Mouse (Mus musculus) forebrain, embryonic 10.5 days (tissue): ENCODE measurements at regions not wholly inside any gene's neighbourhood (a gene's known extent, or its start where the extent isn't known, plus 50 kb on each side); places are given as distances from the start of the nearest gene placed in this dataset.

Experiments
- DNase-seq: peaks from one replicate; pipeline ENCODE4 v3.0.0-alpha.2; 2017; ENCODE audit warnings: low spot score; ENCODE audit errors: extremely low spot score
- H3K27ac ChIP-seq: fragments of 300-500 bp; sonication (generic); 2 replicates; pipeline ENCODE4 v1.5.1; 2016; ENCODE audit warnings: mild to moderate bottlenecking
- H3K27me3 ChIP-seq: fragments of 300-500 bp; sonication (generic); 2 replicates; pipeline ENCODE4 v1.6.1; 2016; ENCODE audit warnings: mild to moderate bottlenecking; ENCODE audit not compliant: poor library complexity, severe bottlenecking
- H3K36me3 ChIP-seq: fragments of 300-500 bp; sonication (generic); replicated peaks from 2 replicates; pipeline ENCODE4 v1.6.1; 2016; ENCODE audit warnings: mild to moderate bottlenecking, moderate library complexity
- H3K4me1 ChIP-seq: fragments of 300-500 bp; sonication (generic); 2 replicates; pipeline ENCODE4 v1.6.1; 2016
- H3K4me3 ChIP-seq: fragments of 300-500 bp; sonication (generic); 2 replicates; pipeline ENCODE4 v1.5.1; 2016; ENCODE audit warnings: mild to moderate bottlenecking, moderate library complexity
- H3K9me3 ChIP-seq: fragments of 300-500 bp; sonication (generic); 2 replicates; pipeline ENCODE4 v1.6.1; 2016; ENCODE audit warnings: mild to moderate bottlenecking, moderate library complexity
- WGBS: fragments of 180-500 bp; shearing (Covaris S2); methylation state at CpG from one replicate; pipeline ENCODE4 v1.1.7; 2016; 5-methylcytosine and 5-hydroxymethylcytosine counted together

GRCm38 (mm10) chr1:193579671-193580070, 209.6 kb upstream of the Camk1g start:
- H3K4me3 ChIP-seq = no peak overlapping the region
- WGBS = 47% methylated on average over 3 of the region's 3 CpGs
- H3K9me3 ChIP-seq = no peaks in the 10 kb centered on the region
- H3K4me1 ChIP-seq = peaks cover 10% of the 10 kb centered on the region; the same call in 1 of the 2 replicates
- no peaks in the 10 kb centered on the region for H3K36me3 ChIP-seq
- H3K27me3 ChIP-seq = peaks cover 5% of the 10 kb centered on the region
- no peak for DNase-seq
- H3K27ac ChIP-seq = no peak overlapping the region

- Histone ChIP-seq H3K27me3 (peaks cover 5% of the 10 kb centered on the region), H3K4me1 (peaks cover 10% of the 10 kb centered on the region; the same call in 1 of the 2 replicates), H3K4me3 (no peak overlapping the region), H3K27ac (no peak overlapping the region), H3K36me3 (no peaks in the 10 kb centered on the region), H3K9me3 (no peaks in the 10 kb centered on the region)
- 87% methylated on average over 2 of the region's 2 CpGs for WGBS
- DNase-seq = no peak
These were observed 208.6 kb upstream of the Camk1g start for GRCm38 (mm10) chr1:193578661-193579175.

GRCm38 (mm10) chr1:193577821-193578220, 207.7 kb upstream of the Camk1g start:
- DNase-seq = no peak
- peaks cover 5% of the 10 kb centered on the region for H3K27me3 ChIP-seq
- H3K27ac ChIP-seq = no peak overlapping the region
- peaks cover 10% of the 10 kb centered on the region; the same call in 1 of the 2 replicates for H3K4me1 ChIP-seq
- H3K4me3 ChIP-seq = no peak overlapping the region
- H3K36me3 ChIP-seq = no peaks in the 10 kb centered on the region
- H3K9me3 ChIP-seq = no peaks in the 10 kb centered on the region
- 85% methylated on average over 2 of the region's 2 CpGs for WGBS

- H3K36me3 ChIP-seq = no peaks in the 10 kb centered on the region
- DNase-seq = peak; percentile 75
- WGBS = 10% methylated on average over 12 of the region's 12 CpGs
- H3K27me3 ChIP-seq = peaks cover 5% of the 10 kb centered on the region
- H3K27ac ChIP-seq = no peak overlapping the region
- no peak overlapping the region for H3K4me3 ChIP-seq
- H3K9me3 ChIP-seq = no peaks in the 10 kb centered on the region
- H3K4me1 ChIP-seq = peaks cover 10% of the 10 kb centered on the region; the same call in 1 of the 2 replicates
These were observed 206.1 kb upstream of the Camk1g start for GRCm38 (mm10) chr1:193575986-193576713.

- peaks cover 7% of the 10 kb centered on the region; the same call in 1 of the 2 replicates for H3K4me1 ChIP-seq
- H3K4me3 ChIP-seq = no peak overlapping the region
- H3K27ac ChIP-seq = no peak overlapping the region
- H3K9me3 ChIP-seq = no peaks in the 10 kb centered on the region
- peaks cover 10% of the 10 kb centered on the region for H3K27me3 ChIP-seq
- 79% methylated on average over 2 of the region's 2 CpGs for WGBS
- no peaks in the 10 kb centered on the region for H3K36me3 ChIP-seq
- DNase-seq = no peak
These were observed 202.7 kb upstream of the Camk1g start for GRCm38 (mm10) chr1:193572827-193573226.

GRCm38 (mm10) chr1:193572411-193572810, 202.3 kb upstream of the Camk1g start:
- Histone ChIP-seq H3K36me3 (no peaks in the 10 kb centered on the region), H3K27ac (no peak overlapping the region), H3K4me3 (no peak overlapping the region), H3K9me3 (no peaks in the 10 kb centered on the region), H3K4me1 (peaks cover 7% of the 10 kb centered on the region; the same call in 1 of the 2 replicates), H3K27me3 (peaks cover 12% of the 10 kb centered on the region)
- DNase-seq = no peak
- 95% methylated on average over 3 of the region's 3 CpGs for WGBS

- H3K4me1 ChIP-seq = peaks cover 3% of the 10 kb centered on the region; the same call in 1 of the 2 replicates
- no peak overlapping the region for H3K27ac ChIP-seq
- H3K27me3 ChIP-seq = peaks cover 12% of the 10 kb centered on the region
- H3K4me3 ChIP-seq = no peak overlapping the region
- H3K9me3 ChIP-seq = no peaks in the 10 kb centered on the region
- H3K36me3 ChIP-seq = no peaks in the 10 kb centered on the region
- DNase-seq = no peak
These were observed 201.0 kb upstream of the Camk1g start for GRCm38 (mm10) chr1:193571088-193571487.

GRCm38 (mm10) chr1:193568586-193569174, 198.6 kb upstream of the Camk1g start:
- DNase-seq = no peak
- no peak overlapping the region for H3K27ac ChIP-seq
- no peak overlapping the region for H3K4me3 ChIP-seq
- 0 out of 2 replicates have a peak, but pooled peaks cover 6% of the 10 kb centered on the region for H3K27me3 ChIP-seq
- no peaks in the 10 kb centered on the region for H3K9me3 ChIP-seq
- no peaks in the 10 kb centered on the region for H3K4me1 ChIP-seq
- WGBS = 55% methylated on average over 4 of the region's 4 CpGs
- no peaks in the 10 kb centered on the region for H3K36me3 ChIP-seq

- no peaks in the 10 kb centered on the region for H3K4me1 ChIP-seq
- no peak for DNase-seq
- no peaks in the 10 kb centered on the region for H3K36me3 ChIP-seq
- H3K27ac ChIP-seq = no peak overlapping the region
- WGBS = 67% methylated on average over 1 of the region's 1 CpGs
- H3K4me3 ChIP-seq = no peak overlapping the region
- 0 out of 2 replicates have a peak, but pooled peaks cover 6% of the 10 kb centered on the region for H3K27me3 ChIP-seq
- no peaks in the 10 kb centered on the region for H3K9me3 ChIP-seq
These were observed 197.1 kb upstream of the Camk1g start for GRCm38 (mm10) chr1:193567217-193567616.

- WGBS = 88% methylated on average over 3 of the region's 3 CpGs
- no peaks in the 10 kb centered on the region for H3K4me1 ChIP-seq
- no peak overlapping the region for H3K4me3 ChIP-seq
- H3K27me3 ChIP-seq = 0 out of 2 replicates have a peak, but pooled peaks cover 6% of the 10 kb centered on the region
- no peaks in the 10 kb centered on the region for H3K36me3 ChIP-seq
- H3K9me3 ChIP-seq = no peaks in the 10 kb centered on the region
- H3K27ac ChIP-seq = no peak overlapping the region
- DNase-seq = no peak
These were observed 194.1 kb upstream of the Camk1g start for GRCm38 (mm10) chr1:193564225-193564624.

- Histone ChIP-seq H3K27me3 (no peaks in the 10 kb centered on the region), H3K9me3 (no peaks in the 10 kb centered on the region), H3K27ac (no peak overlapping the region), H3K4me1 (peaks cover 5% of the 10 kb centered on the region; the same call in 1 of the 2 replicates), H3K4me3 (no peak overlapping the region), H3K36me3 (no peaks in the 10 kb centered on the region)
- DNase-seq = no peak
- WGBS = 94% methylated on average over 2 of the region's 2 CpGs
These were observed 192.1 kb upstream of the Camk1g start for GRCm38 (mm10) chr1:193562242-193562641.

GRCm38 (mm10) chr1:193558122-193558521, 188.0 kb upstream of the Camk1g start:
- 42% methylated on average over 4 of the region's 4 CpGs for WGBS

GRCm38 (mm10) chr1:193554731-193555130, 184.6 kb upstream of the Camk1g start:
- H3K27ac ChIP-seq = no peak overlapping the region
- H3K4me3 ChIP-seq = no peak overlapping the region
- H3K27me3 ChIP-seq = no peaks in the 10 kb centered on the region
- no peaks in the 10 kb centered on the region for H3K36me3 ChIP-seq
- WGBS = 76% methylated on average over 3 of the region's 3 CpGs
- peaks cover 21% of the 10 kb centered on the region for H3K4me1 ChIP-seq
- DNase-seq = no peak
- no peaks in the 10 kb centered on the region for H3K9me3 ChIP-seq

More at GRCm38 (mm10) chr1:193558122-193558521, 188.0 kb upstream of the Camk1g start:
- DNase-seq = no peak
- H3K4me1 ChIP-seq = peaks cover 5% of the 10 kb centered on the region; the same call in 1 of the 2 replicates
- H3K27me3 ChIP-seq = no peaks in the 10 kb centered on the region
- H3K36me3 ChIP-seq = no peaks in the 10 kb centered on the region
- no peak overlapping the region for H3K4me3 ChIP-seq
- no peaks in the 10 kb centered on the region for H3K9me3 ChIP-seq
- H3K27ac ChIP-seq = no peak overlapping the region
